Mouse (Mus musculus): Measurements from ENCODE around the gene Map2. TPM values are rescaled to one million over a fixed set of nuclear protein-coding genes. Genes with fewer than 3 reads are reported as not detected.

The Map2 gene
- polyA plus RNA-seq, 1 experiment: 5.1 TPM

GRCm38 (mm10) chr1:66196716-66197115, 21.6 kb downstream of the Map2 start:
- Histone ChIP-seq H3K27me3 (replicated peaks; ENCODE audit: control insufficient read depth, insufficient read depth, low read length) (no peaks in the 10 kb centered on the region), H3K4me3 (ENCODE audit: insufficient read depth, low read depth, low read length) (no peak overlapping the region), H3K4me1 (ENCODE audit: control insufficient read depth, insufficient read depth, low read length) (no peaks in the 10 kb centered on the region), H3K27ac (ENCODE audit: insufficient read depth, low read depth, low read length) (no peak overlapping the region), H3K36me3 (ENCODE audit: control insufficient read depth, insufficient read depth, low read length) (no peaks in the 10 kb centered on the region)
- DNase-seq: no peak
- TF ChIP-seq POLR2A (IDR thresholded peaks at IDR 0.05; ENCODE audit: low read depth, low read length): no peak
- no peak for TF ChIP-seq CTCF (conservative IDR thresholded peaks at IDR 0.05; ENCODE audit: insufficient read depth, insufficient read length, low read depth, low read length)
- 89% methylated on average over 4 of the region's 4 CpGs for WGBS

GRCm38 (mm10) chr1:66205517-66205916, 30.4 kb downstream of the Map2 start:
- DNase-seq: no peak
- TF ChIP-seq POLR2A (IDR thresholded peaks at IDR 0.05; ENCODE audit: low read depth, low read length) (no peak), CTCF (conservative IDR thresholded peaks at IDR 0.05; ENCODE audit: insufficient read depth, insufficient read length, low read depth, low read length) (no peak)
- no peaks in the 10 kb centered on the region for H3K36me3 ChIP-seq (ENCODE audit: control insufficient read depth, insufficient read depth, low read length)
- no peak overlapping the region for H3K4me3 ChIP-seq (ENCODE audit: insufficient read depth, low read depth, low read length)
- no peaks in the 10 kb centered on the region for H3K4me1 ChIP-seq (ENCODE audit: control insufficient read depth, insufficient read depth, low read length)
- H3K27ac ChIP-seq (ENCODE audit: insufficient read depth, low read depth, low read length): no peak overlapping the region
- 90% methylated on average over 2 of the region's 2 CpGs for WGBS
- H3K27me3 ChIP-seq (replicated peaks; ENCODE audit: control insufficient read depth, insufficient read depth, low read length): no peaks in the 10 kb centered on the region

GRCm38 (mm10) chr1:66206904-66207303, 31.8 kb downstream of the Map2 start:
- Histone ChIP-seq H3K27me3 (replicated peaks; ENCODE audit: control insufficient read depth, insufficient read depth, low read length) (no peaks in the 10 kb centered on the region), H3K36me3 (ENCODE audit: control insufficient read depth, insufficient read depth, low read length) (no peaks in the 10 kb centered on the region), H3K4me1 (ENCODE audit: control insufficient read depth, insufficient read depth, low read length) (no peaks in the 10 kb centered on the region), H3K27ac (ENCODE audit: insufficient read depth, low read depth, low read length) (no peak overlapping the region), H3K4me3 (ENCODE audit: insufficient read depth, low read depth, low read length) (no peak overlapping the region)
- TF ChIP-seq CTCF (conservative IDR thresholded peaks at IDR 0.05; ENCODE audit: insufficient read depth, insufficient read length, low read depth, low read length) (no peak), POLR2A (IDR thresholded peaks at IDR 0.05; ENCODE audit: low read depth, low read length) (no peak)
- DNase-seq: no peak
- 50% methylated on average over 3 of the region's 3 CpGs for WGBS

- peak; percentile 5 for DNase-seq
- no peaks in the 10 kb centered on the region for H3K4me1 ChIP-seq (ENCODE audit: control insufficient read depth, insufficient read depth, low read length)
- no peak overlapping the region for H3K4me3 ChIP-seq (ENCODE audit: insufficient read depth, low read depth, low read length)
- no peaks in the 10 kb centered on the region for H3K27me3 ChIP-seq (replicated peaks; ENCODE audit: control insufficient read depth, insufficient read depth, low read length)
- WGBS: 69% methylated on average over 7 of the region's 7 CpGs
- TF ChIP-seq POLR2A (IDR thresholded peaks at IDR 0.05; ENCODE audit: low read depth, low read length) (no peak), CTCF (conservative IDR thresholded peaks at IDR 0.05; ENCODE audit: insufficient read depth, insufficient read length, low read depth, low read length) (no peak)
- H3K36me3 ChIP-seq (ENCODE audit: control insufficient read depth, insufficient read depth, low read length): no peaks in the 10 kb centered on the region
- no peak overlapping the region for H3K27ac ChIP-seq (ENCODE audit: insufficient read depth, low read depth, low read length)
Measured at GRCm38 (mm10) chr1:66211074-66211791, 36.2 kb downstream of the Map2 start.

GRCm38 (mm10) chr1:66221497-66221896, 46.4 kb downstream of the Map2 start:
- no peak overlapping the region for H3K4me3 ChIP-seq (ENCODE audit: insufficient read depth, low read depth, low read length)
- no peak overlapping the region for H3K27ac ChIP-seq (ENCODE audit: insufficient read depth, low read depth, low read length)
- 45% methylated on average over 4 of the region's 4 CpGs for WGBS
- DNase-seq: no peak
- no peaks in the 10 kb centered on the region for H3K27me3 ChIP-seq (replicated peaks; ENCODE audit: control insufficient read depth, insufficient read depth, low read length)
- TF ChIP-seq CTCF (conservative IDR thresholded peaks at IDR 0.05; ENCODE audit: insufficient read depth, insufficient read length, low read depth, low read length) (no peak), POLR2A (IDR thresholded peaks at IDR 0.05; ENCODE audit: low read depth, low read length) (no peak)
- H3K4me1 ChIP-seq (ENCODE audit: control insufficient read depth, insufficient read depth, low read length): no peaks in the 10 kb centered on the region
- H3K36me3 ChIP-seq (ENCODE audit: control insufficient read depth, insufficient read depth, low read length): no peaks in the 10 kb centered on the region

GRCm38 (mm10) chr1:66223331-66223730, 48.3 kb downstream of the Map2 start:
- no peaks in the 10 kb centered on the region for H3K4me1 ChIP-seq (ENCODE audit: control insufficient read depth, insufficient read depth, low read length)
- DNase-seq: no peak
- H3K27me3 ChIP-seq (replicated peaks; ENCODE audit: control insufficient read depth, insufficient read depth, low read length): no peaks in the 10 kb centered on the region
- 20% methylated on average over 1 of the region's 1 CpGs for WGBS
- TF ChIP-seq CTCF (conservative IDR thresholded peaks at IDR 0.05; ENCODE audit: insufficient read depth, insufficient read length, low read depth, low read length) (no peak), POLR2A (IDR thresholded peaks at IDR 0.05; ENCODE audit: low read depth, low read length) (no peak)
- no peaks in the 10 kb centered on the region for H3K36me3 ChIP-seq (ENCODE audit: control insufficient read depth, insufficient read depth, low read length)
- H3K4me3 ChIP-seq (ENCODE audit: insufficient read depth, low read depth, low read length): no peak overlapping the region
- no peak overlapping the region for H3K27ac ChIP-seq (ENCODE audit: insufficient read depth, low read depth, low read length)

GRCm38 (mm10) chr1:66226372-66227368, 51.6 kb downstream of the Map2 start:
- no peak for DNase-seq
- WGBS: 60% methylated on average over 7 of the region's 7 CpGs
- TF ChIP-seq CTCF (conservative IDR thresholded peaks at IDR 0.05; ENCODE audit: insufficient read depth, insufficient read length, low read depth, low read length): no peak
- no peak for TF ChIP-seq POLR2A (IDR thresholded peaks at IDR 0.05; ENCODE audit: low read depth, low read length)
- Histone ChIP-seq H3K4me1 (ENCODE audit: control insufficient read depth, insufficient read depth, low read length) (no peaks in the 10 kb centered on the region), H3K27ac (ENCODE audit: insufficient read depth, low read depth, low read length) (no peak overlapping the region), H3K36me3 (ENCODE audit: control insufficient read depth, insufficient read depth, low read length) (no peaks in the 10 kb centered on the region), H3K27me3 (replicated peaks; ENCODE audit: control insufficient read depth, insufficient read depth, low read length) (no peaks in the 10 kb centered on the region), H3K4me3 (ENCODE audit: insufficient read depth, low read depth, low read length) (no peak overlapping the region)

Measured in kidney, adult 2 months (tissue).